Mouse (Mus musculus): ENCODE measurements around the gene Gga2.

DNA sequence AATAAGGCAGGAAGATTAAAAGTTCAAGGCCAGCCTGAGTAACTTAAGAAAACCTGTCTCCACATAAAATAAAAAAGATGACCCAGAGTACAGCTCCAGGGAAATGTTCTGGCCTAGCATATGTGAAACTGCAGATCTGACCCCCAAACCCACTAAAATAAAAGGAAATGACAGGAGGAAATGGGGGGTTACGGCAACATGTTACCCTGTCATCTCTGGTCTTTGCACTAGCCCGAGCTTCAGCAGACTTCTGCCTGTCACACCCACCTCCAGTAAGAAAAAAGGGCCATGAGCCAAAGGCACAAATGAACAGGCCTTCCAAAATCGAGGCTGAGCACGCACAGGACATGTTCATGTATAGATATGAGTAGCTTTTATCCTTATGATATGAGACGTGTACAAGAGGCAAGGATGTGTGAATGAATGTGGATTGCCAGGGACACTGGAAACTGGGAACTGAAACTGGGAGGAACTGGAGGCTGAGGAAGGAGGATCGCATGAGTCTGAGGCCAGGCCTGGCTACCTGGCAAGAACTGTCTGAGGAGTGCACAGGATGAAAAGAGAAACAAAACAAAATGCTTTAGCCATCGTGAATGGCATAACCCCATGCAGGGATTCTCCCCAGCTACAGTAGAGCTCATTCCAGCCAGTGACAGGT, 59.0 kb downstream of the Gga2 start:
- TF ChIP-seq TAL1 (IDR thresholded peaks at IDR 0.05; ENCODE audit: low read length) (no peak), GATA1 (IDR thresholded peaks at IDR 0.05; ENCODE audit: low read length) (no peak)

All from erythroblast, embryonic 14.5 days (primary cell).